Mouse (Mus musculus) heart, postnatal 10 days (tissue): ENCODE measurements around the gene Dab1. TPM values are rescaled to one million over a fixed set of nuclear protein-coding genes. Genes with fewer than 3 reads are reported as not detected.
A peak's percentile ranks its signal among the peaks of the same experiment; 100 is the strongest.

ENCODE experiments used
- DNase-seq, 2 experiments: peaks; one replicate each; pipeline ENCODE4 v3.0.0; 2021
- intact Hi-C: fragments of 180-260 bp; cut with DNase I; formaldehyde crosslinking; loops from one replicate; pipeline ENCODE4 v1.15.1; 2025
- total RNA-seq, 2 experiments: library from RNA; stranded (reverse); gene quantifications; 2 replicates each; pipeline ENCODE4 v1.2.3; 2021

Gene Dab1
- total RNA-seq, 2 experiments from 2014 or later = 0.40 to 0.43 TPM

GRCm38 (mm10) chr4:104465594-104465993 lies 846.4 kb downstream of the Dab1 start:
- intact Hi-C loops = no loop called here
- DNase-seq = no peak

DNA sequence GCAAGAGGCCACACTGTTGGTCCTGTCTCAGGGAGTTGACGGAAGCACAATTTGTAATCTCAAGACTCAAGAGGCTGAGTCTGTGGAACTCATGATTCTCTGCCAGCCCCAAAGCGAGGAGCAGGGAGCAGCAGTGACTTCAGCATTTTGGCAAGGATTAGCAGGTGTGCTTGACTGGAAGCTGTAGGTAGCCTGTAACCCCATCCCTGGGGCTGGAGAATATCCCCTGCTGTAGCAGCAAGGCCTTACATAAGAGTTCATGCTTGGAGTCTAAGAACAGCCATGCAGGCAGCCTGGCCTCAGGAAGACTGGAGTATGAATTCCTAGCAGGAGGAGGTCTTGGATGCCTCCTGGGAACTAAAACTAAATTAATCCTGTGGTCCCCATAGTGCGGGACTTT lies 849.5 kb downstream of the Dab1 start:
- intact Hi-C loops = no loop called here
- no peak for DNase-seq

DNA sequence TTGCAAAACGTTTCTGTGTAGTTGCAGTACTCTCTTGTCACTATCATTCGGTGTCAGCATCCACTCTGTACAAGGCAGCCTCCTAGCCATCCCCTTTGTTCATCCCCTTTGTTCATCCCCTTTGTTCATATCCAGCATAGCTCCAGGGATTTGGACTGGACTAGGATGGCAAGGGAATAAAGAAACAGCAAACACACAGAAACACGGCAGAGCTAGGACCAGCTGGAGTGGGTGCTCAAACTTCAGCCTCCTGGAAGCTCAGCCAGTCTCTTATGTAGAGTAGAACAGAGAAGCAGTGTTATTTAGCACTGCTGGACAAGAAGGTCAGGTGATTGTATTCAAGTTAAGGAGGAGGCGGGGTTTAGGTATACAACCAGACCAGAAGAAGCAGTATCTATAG lies 853.8 kb downstream of the Dab1 start:
- intact Hi-C loops = no loop called here
- no peak for DNase-seq

DNA sequence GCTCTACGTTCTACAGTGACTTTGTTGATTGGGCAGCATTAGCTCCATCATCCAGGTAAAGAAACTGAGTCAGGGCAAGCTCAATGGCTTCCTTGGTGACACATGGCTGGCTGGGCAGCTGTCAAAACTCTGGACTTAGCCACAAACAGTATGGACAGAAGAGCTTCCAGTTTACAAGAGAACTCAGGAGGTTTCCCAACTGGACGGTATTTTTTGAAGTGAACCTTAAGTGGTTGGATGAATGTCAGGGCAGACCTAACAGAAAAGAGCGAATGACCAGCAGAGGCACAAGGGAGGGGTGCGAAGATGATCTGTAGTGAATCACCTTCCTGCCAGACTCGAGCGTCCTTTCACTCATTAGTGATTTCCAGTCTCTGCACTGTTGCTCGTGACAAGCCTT lies 857.7 kb downstream of the Dab1 start:
- no peak for DNase-seq
- intact Hi-C loops = no loop called here

GRCm38 (mm10) chr4:104483948-104484347 lies 864.8 kb downstream of the Dab1 start:
- intact Hi-C loops = no loop called here
- DNase-seq = no peak

GRCm38 (mm10) chr4:104497221-104497620 lies 878.1 kb downstream of the Dab1 start:
- no peak for DNase-seq

DNA sequence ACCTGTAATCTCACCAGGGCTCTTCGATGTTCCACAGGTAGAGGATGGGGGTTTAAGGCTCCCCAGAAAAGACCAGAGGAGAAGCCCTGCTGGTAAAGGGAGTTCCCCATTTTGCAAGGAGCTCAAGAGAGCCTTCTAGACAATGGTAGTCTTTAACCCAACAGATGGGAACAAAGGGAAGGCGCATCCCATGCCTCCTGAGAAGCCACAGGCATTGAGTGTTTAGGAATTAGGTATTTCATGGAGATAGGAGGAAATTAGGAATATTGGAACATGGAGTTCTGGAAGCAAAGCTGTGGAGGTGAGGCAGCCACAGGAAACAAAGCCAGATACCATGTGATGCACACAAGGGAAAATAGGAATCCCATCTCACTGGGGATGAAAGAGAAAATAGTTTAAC lies 881.0 kb downstream of the Dab1 start:
- DNase-seq = no peak
- intact Hi-C loops = no loop called here

More at GRCm38 (mm10) chr4:104497221-104497620, 878.1 kb downstream of the Dab1 start:
- intact Hi-C loops = no loop called here

DNA sequence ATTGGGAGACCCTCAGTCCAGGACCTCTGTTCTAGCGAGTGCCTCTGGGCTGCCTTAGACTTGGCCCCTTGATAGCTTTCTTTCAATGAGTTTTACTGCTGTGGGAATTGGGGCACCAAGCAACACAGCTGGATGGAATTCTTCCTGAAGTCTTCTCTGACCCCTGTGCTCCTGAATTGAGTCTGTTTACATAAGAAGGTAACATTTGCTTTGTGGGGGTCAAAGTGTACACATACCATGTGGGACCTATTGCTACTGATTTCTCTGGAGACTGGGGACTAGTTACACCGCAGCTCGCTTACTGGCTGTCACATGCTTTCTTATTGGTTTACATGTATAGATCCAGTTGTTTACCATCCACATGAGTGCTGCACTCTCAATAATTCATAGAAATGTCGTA lies 881.5 kb downstream of the Dab1 start:
- no peak for DNase-seq
- intact Hi-C loops = no loop called here

DNA sequence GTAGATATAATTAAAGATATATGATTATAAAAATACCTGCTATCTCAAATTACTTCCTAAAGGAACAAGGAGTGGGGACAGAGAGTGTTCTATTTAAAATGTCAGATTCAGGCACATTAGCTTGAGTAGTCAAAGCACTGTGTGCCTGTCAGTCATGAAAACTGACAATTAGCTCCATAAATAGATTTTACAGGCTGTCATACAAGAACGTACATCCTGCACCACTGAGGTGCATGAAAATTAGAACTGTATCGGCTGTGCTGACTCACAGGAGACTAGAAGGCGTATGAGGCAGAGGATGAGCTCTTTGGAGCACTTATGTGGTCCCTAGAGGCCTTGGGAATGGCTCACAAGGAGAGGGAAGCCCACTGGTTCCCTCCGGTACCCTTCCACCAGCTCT lies 882.1 kb downstream of the Dab1 start:
- intact Hi-C loops = no loop called here
- DNase-seq = no peak

DNA sequence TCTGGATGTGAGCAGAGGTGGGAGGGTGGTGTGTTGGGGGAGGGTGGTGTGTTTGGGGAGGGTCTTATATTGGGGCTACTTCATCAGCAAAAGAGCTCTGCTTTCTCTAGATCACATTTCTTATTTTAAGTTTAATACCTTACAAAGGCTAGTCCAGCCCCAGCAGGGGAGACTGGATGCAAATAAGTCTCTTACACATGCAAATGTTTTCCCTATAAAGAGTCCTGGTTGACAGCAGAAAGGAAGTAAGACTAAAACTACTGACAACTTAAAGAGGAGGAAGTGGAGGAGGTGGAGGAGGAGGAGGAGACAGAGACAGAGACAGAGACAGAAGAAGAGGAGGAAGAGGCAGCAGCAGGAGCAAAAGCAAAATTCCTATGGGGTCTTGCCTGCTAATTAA lies 885.8 kb downstream of the Dab1 start:
- intact Hi-C loops = no loop called here
- no peak for DNase-seq

DNA sequence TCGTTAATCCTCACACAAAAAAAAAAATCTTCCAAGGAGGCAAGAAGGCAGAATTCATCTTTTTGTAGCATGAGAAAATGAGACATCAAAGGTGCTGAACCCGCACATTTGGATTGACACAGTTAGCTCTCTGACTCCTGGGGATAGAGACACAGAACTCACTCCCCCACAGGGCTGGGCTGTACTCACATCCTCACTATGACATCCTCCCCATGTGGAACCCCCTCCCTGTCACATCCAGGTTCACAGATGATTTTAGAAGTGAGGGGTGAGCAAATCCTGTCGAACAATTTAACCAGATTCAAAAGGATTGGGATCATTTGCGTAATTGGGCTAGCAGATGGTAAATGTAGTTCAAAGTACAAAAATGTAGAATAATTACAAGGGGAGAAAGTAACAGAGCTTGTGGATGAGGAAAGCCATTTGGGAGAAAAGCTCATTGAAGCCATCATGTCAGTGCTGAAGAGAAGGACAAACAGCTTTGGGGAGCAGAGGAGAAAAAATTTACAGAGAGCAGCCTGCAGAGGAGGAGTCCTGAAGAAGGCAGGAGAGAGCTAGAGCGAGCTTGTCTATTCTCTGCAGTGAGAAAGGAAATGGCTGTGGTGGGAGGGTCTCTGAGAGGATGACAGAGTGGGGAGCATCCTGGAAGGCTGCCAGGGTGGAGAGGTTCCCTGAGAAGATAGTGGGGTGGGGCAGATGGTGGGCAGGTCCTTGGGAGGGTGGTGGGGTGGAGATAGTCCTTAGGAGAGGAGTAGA lies 890.2 kb downstream of the Dab1 start:
- DNase-seq = no peak
- intact Hi-C loops = no loop called here

DNA sequence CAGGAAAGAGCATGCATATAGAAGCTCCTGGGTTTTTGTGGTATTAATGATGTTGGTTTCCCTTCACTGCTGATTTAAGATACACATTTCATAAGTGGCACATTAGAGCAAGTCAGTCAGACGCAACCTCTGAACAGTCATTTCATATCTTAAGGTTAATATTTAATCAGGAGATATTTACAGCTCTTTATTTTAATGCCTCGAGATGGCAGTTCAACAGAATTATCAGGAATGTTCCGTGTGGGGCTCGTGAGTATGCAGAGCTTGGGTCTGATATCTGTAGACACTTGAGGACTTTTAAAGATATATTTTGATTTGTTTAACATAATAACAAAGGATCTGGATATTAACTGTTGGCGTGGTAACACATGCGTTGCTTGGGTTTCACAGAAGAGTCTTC lies 892.7 kb downstream of the Dab1 start:
- no peak for DNase-seq
- intact Hi-C loops = no loop called here

DNA sequence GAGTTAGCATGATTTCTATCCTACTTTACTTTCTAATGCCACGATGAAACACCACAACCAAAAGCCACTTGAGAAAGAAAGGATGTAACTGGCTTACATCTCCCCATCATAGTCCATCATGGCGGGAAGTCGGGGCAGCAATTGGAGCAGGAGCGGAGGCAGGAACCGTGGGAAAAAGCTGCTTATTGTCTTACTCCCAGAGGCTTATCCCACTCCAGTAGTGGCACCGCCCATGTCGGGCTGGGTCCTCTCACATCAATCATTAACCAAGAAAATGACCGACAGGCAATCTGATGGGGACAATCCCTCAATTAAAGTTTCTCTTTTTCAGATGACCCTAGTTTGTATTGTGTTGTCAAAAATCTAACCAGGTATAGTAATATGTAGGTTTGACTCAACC lies 893.4 kb downstream of the Dab1 start:
- intact Hi-C loops = no loop called here

DNA sequence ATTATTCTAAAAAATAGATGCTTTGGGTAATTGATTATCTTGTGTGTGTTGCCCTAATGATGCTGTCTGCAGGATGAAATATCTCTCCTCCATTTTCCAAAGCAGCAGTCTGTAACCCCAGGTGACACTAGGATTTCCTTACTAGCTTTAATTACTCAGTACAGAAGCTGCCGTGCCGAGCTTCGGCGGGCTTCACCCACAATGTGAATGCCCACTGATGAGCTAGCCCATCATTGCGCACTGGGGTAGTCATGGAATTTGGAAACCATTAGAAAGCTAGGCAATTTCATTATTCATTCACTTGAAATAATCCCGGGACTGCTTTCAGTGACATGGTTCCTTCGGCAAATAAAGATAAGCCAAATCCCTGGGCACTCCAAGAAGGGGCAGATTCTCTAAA lies 894.5 kb downstream of the Dab1 start:
- intact Hi-C loops = no loop called here
- no peak for DNase-seq

More for the DNA sequence above, 893.4 kb downstream of the Dab1 start:
- DNase-seq = no peak

DNA sequence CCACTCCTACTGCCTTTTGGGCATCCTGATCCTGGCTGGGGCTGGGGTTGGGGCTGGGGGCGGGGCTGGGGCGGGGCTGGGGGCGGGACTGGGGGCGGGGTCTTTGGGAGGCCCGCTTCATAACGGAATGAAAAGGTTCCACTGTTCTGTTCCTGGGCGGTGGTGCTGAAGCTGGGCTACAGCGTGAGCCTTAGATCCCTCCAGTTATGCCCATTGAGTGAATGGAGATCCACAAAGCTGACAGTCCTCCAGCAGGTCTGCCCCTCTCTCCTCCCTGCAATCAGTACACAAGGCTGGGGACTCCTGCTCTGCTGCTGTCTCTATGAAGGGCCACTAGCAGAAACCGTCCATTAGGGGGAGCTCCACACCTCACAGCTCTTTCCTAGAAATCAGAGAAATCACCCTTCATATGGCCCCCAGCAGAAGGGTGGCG lies 895.4 kb downstream of the Dab1 start:
- intact Hi-C loops = no loop called here
- DNase-seq = peak; percentile 15 to 43

DNA sequence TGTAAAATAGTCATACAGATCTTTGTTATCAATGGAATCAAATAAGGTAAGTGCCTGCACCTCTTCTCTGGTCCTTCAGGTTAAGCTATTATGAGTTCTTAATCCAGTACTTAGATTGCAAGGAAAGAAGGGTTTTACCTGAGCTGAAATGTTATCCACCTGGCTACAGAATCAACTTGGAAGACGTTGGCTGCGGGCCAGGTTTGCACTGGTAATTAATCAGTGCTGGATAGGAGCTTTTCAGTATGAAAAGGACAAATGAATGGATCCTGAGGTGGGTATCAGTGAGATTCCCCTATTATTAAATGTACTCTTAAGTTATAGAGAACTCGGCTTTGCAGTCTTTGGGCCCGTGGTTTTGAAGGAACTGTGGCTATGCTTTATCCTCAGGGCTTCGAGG lies 896.5 kb downstream of the Dab1 start:
- intact Hi-C loops = loop anchor here (1.0 kb wide), 1 partner anchor 379 kb away; no protein-coding TSS in a partner anchor
- DNase-seq = no peak

GRCm38 (mm10) chr4:104522324-104522723 lies 903.2 kb downstream of the Dab1 start:
- DNase-seq = no peak
- intact Hi-C loops = no loop called here

DNA sequence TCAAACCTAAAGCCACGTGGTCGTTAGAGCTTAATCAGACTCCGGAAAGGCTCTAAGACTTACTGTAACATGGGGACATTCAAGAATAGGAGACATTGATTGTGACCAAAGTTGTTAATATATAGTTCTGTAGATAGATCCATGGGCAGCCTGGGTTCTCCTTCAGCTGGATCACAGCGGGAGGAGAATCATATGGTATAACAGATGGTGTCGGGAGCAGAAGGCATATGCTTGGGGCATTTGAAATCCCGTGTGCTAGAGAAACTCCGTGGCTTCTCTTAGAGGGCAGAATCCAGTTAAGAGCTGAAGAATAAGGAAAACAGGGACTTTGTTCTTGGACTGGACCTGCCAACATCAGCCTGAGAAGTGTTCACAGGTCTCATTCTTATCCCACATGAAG lies 904.6 kb downstream of the Dab1 start:
- no peak for DNase-seq
- intact Hi-C loops = no loop called here

- intact Hi-C loops = no loop called here
- DNase-seq = no peak
Observed at GRCm38 (mm10) chr4:104529905-104530646, 910.9 kb downstream of the Dab1 start.

DNA sequence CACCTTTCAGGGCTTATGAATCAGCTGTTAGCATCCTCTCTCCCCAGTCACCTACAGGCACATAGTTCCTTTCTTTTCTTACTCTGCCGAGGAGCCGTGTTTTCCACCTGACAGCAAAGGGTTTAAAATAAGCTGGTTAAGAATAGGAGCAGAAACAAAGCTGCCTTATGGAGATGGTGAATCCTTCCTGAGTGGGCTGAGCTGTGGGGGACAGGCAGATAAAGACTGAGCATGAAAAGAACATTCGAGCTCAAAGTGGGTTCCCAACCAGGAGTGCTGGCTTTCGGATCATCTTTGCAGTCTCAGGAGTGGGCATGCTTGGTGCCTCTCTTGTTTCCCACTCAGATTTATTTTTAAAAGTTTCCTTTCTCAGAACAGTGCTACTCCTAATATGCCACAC lies 913.7 kb downstream of the Dab1 start:
- intact Hi-C loops = no loop called here
- DNase-seq = no peak

DNA sequence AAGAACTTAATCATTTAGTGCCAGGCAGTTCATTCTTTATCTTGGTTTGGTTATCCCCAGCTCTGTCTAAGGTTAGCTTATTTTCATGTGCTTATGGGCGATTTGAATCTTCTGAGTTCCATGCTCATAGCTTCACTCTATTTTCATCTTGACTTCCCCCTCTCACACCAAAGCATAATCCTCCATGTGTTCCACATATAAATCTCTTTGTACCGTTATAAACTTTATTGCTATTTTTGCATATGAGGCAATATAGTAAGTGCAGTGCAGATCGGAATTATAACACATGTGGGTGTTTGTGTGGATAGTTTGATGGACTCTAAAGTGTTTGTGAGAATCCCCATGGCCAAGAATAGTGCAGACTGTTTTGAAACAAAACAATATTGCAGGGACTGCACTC lies 919.3 kb downstream of the Dab1 start:
- no peak for DNase-seq
- intact Hi-C loops = no loop called here

GRCm38 (mm10) chr4:104539047-104539446 lies 919.9 kb downstream of the Dab1 start:
- intact Hi-C loops = no loop called here
- DNase-seq = no peak
